Mouse (Mus musculus) ES-Bruce4 (cell line): ENCODE data around the gene Gpm6b. TPM values are rescaled to one million over a fixed set of nuclear protein-coding genes. Genes with fewer than 3 reads are reported as not detected.

Source experiments
- H3K27ac ChIP-seq: 2 replicates; pipeline ENCODE4 v1.5.1; 2012; ENCODE audit warnings: low read length, inconsistent platforms; ENCODE audit not compliant: insufficient read depth
- H3K27me3 ChIP-seq: 2 replicates; pipeline ENCODE4 v1.6.1; 2012; ENCODE audit warnings: mild to moderate bottlenecking, low read length, inconsistent platforms; ENCODE audit not compliant: control insufficient read depth, poor library complexity, insufficient read depth, severe bottlenecking
- H3K36me3 ChIP-seq: 2 replicates; pipeline ENCODE4 v1.6.1; 2012; ENCODE audit warnings: inconsistent platforms, mild to moderate bottlenecking, low read length, moderate library complexity; ENCODE audit not compliant: control insufficient read depth, poor library complexity, insufficient read depth, severe bottlenecking
- H3K4me1 ChIP-seq: one replicate; pipeline ENCODE4 v1.8.1; 2011; ENCODE audit warnings: low read length; ENCODE audit not compliant: control insufficient read depth, insufficient read depth
- H3K4me3 ChIP-seq: 2 replicates; pipeline ENCODE4 v1.5.1; 2011; ENCODE audit warnings: low read depth, mild to moderate bottlenecking, low read length
- H3K9ac ChIP-seq: 2 replicates; pipeline ENCODE4 v1.6.1; 2012; ENCODE audit warnings: low read depth, mild to moderate bottlenecking, inconsistent platforms; ENCODE audit not compliant: poor library complexity, severe bottlenecking
- H3K9me3 ChIP-seq: replicated peaks from 2 replicates; pipeline ENCODE4 v1.6.1; 2012; ENCODE audit warnings: mild to moderate bottlenecking, low read length, inconsistent platforms; ENCODE audit not compliant: control insufficient read depth, poor library complexity, insufficient read depth, severe bottlenecking
- CTCF ChIP-seq: IDR thresholded peaks from one replicate; pipeline ENCODE4 v1.8.1; 2011; ENCODE audit warnings: low read depth, low read length
- EP300 ChIP-seq: IDR thresholded peaks from 2 replicates; pipeline ENCODE4 v1.6.1; 2011; ENCODE audit warnings: low read depth, low read length; ENCODE audit not compliant: insufficient read depth
- POLR2A ChIP-seq: IDR thresholded peaks from one replicate; pipeline ENCODE4 v1.8.1; 2011; ENCODE audit warnings: low read length; ENCODE audit not compliant: insufficient read depth
- polyA plus RNA-seq: library from polyadenylated mRNA; stranded (reverse); fragments of >200 nt; gene quantifications from 2 replicates; pipeline ENCODE4 v1.2.4, GENCODE M21; 2011; ENCODE audit warnings: low read depth; ENCODE audit not compliant: missing spikeins, insufficient read depth, insufficient read length

Gene Gpm6b
- polyA plus RNA-seq, 1 experiment: 2.0 TPM

GRCm38 (mm10) chrX:166286760-166287483 lies 48.2 kb downstream of the Gpm6b start:
- Histone ChIP-seq H3K36me3 (no peaks in the 10 kb centered on the region), H3K9me3 (no peaks in the 10 kb centered on the region), H3K27ac (no peak overlapping the region), H3K27me3 (no peaks in the 10 kb centered on the region), H3K9ac (no peak overlapping the region), H3K4me1 (no peaks in the 10 kb centered on the region), H3K4me3 (no peak overlapping the region)
- TF ChIP-seq CTCF: no peak
- no peak for TF ChIP-seq EP300
- no peak for TF ChIP-seq POLR2A

GRCm38 (mm10) chrX:166291266-166291665 lies 52.6 kb downstream of the Gpm6b start:
- no peak overlapping the region for H3K9ac ChIP-seq
- TF ChIP-seq CTCF (no peak), EP300 (no peak), POLR2A (no peak)
- H3K27me3 ChIP-seq: no peaks in the 10 kb centered on the region

GRCm38 (mm10) chrX:166293465-166293864 lies 54.8 kb downstream of the Gpm6b start:
- H3K4me3 ChIP-seq: no peak overlapping the region
- H3K27ac ChIP-seq: no peak overlapping the region
- H3K9me3 ChIP-seq: no peaks in the 10 kb centered on the region
- TF ChIP-seq EP300 (no peak), CTCF (peak; percentile 28)
- no peaks in the 10 kb centered on the region for H3K4me1 ChIP-seq
- H3K9ac ChIP-seq: no peak overlapping the region
- no peaks in the 10 kb centered on the region for H3K27me3 ChIP-seq
- no peaks in the 10 kb centered on the region for H3K36me3 ChIP-seq

More at GRCm38 (mm10) chrX:166291266-166291665, 52.6 kb downstream of the Gpm6b start:
- no peaks in the 10 kb centered on the region for H3K9me3 ChIP-seq
- H3K27ac ChIP-seq: no peak overlapping the region
- no peak overlapping the region for H3K4me3 ChIP-seq
- H3K36me3 ChIP-seq: no peaks in the 10 kb centered on the region
- H3K4me1 ChIP-seq: no peaks in the 10 kb centered on the region

- no peak overlapping the region for H3K4me3 ChIP-seq
- H3K4me1 ChIP-seq: no peaks in the 10 kb centered on the region
- no peaks in the 10 kb centered on the region for H3K9me3 ChIP-seq
- H3K27ac ChIP-seq: no peak overlapping the region
- no peaks in the 10 kb centered on the region for H3K27me3 ChIP-seq
- TF ChIP-seq POLR2A (no peak), EP300 (no peak), CTCF (no peak)
- H3K36me3 ChIP-seq: no peaks in the 10 kb centered on the region
- no peak overlapping the region for H3K9ac ChIP-seq
Observed at GRCm38 (mm10) chrX:166302791-166303190, 64.1 kb downstream of the Gpm6b start.

- H3K4me3 ChIP-seq: no peak overlapping the region
- H3K27ac ChIP-seq: no peak overlapping the region
- no peaks in the 10 kb centered on the region for H3K9me3 ChIP-seq
- H3K9ac ChIP-seq: no peak overlapping the region
- H3K4me1 ChIP-seq: no peaks in the 10 kb centered on the region
- no peak for TF ChIP-seq EP300
- TF ChIP-seq CTCF: no peak
- TF ChIP-seq POLR2A: no peak
- no peaks in the 10 kb centered on the region for H3K27me3 ChIP-seq
- H3K36me3 ChIP-seq: no peaks in the 10 kb centered on the region
Observed at GRCm38 (mm10) chrX:166304355-166304754, 65.6 kb downstream of the Gpm6b start.

- no peaks in the 10 kb centered on the region for H3K4me1 ChIP-seq
- no peak overlapping the region for H3K27ac ChIP-seq
- H3K27me3 ChIP-seq: no peaks in the 10 kb centered on the region
- no peaks in the 10 kb centered on the region for H3K9me3 ChIP-seq
- H3K36me3 ChIP-seq: no peaks in the 10 kb centered on the region
- H3K9ac ChIP-seq: no peak overlapping the region
- TF ChIP-seq POLR2A (no peak), EP300 (no peak)
- H3K4me3 ChIP-seq: no peak overlapping the region
Observed at GRCm38 (mm10) chrX:166307437-166308222, 68.9 kb downstream of the Gpm6b start.
